Mouse (Mus musculus) midbrain, embryonic 14.5 days (tissue): Measurements from ENCODE around the gene Fam89a. TPM values are rescaled to one million over a fixed set of nuclear protein-coding genes. Genes with fewer than 3 reads are reported as not detected.

Experiments
- ATAC-seq: fragments of 200-750 bp; cut with Nextera tagmentation; 2 replicates; pipeline ENCODE4 v1.8.0; 2017; ENCODE audit warnings: moderate number of reproducible peaks, moderate library complexity; ENCODE audit not compliant: low FRiP score, low TSS enrichment
- DNase-seq: peaks from one replicate; pipeline ENCODE4 v3.0.0-alpha.2; 2015
- H3K27ac ChIP-seq: fragments of 300-500 bp; sonication (generic); replicated peaks from 2 replicates; pipeline ENCODE4 v1.5.1; 2014; ENCODE audit warnings: mild to moderate bottlenecking, low read depth, low read length, moderate library complexity
- H3K27me3 ChIP-seq: fragments of 300-500 bp; sonication (generic); 2 replicates; pipeline ENCODE4 v1.6.1; 2014; ENCODE audit warnings: low read length, control low read depth, mixed read lengths; ENCODE audit not compliant: control insufficient read depth, insufficient read depth
- H3K36me3 ChIP-seq: fragments of 300-500 bp; sonication (generic); 2 replicates; pipeline ENCODE4 v1.6.1; 2014; ENCODE audit warnings: low read length, control low read depth; ENCODE audit not compliant: control insufficient read depth, insufficient read depth
- H3K4me1 ChIP-seq: fragments of 300-500 bp; sonication (generic); 2 replicates; pipeline ENCODE4 v1.6.1; 2014; ENCODE audit warnings: mild to moderate bottlenecking, antibody characterized with exemption, low read length, control low read depth; ENCODE audit not compliant: control insufficient read depth, insufficient read depth
- H3K4me2 ChIP-seq: fragments of 300-500 bp; sonication (generic); 2 replicates; pipeline ENCODE4 v1.6.1; 2014; ENCODE audit warnings: mild to moderate bottlenecking, low read length, moderate library complexity
- H3K4me3 ChIP-seq: fragments of 300-500 bp; sonication (generic); replicated peaks from 2 replicates; pipeline ENCODE4 v1.5.1; 2014; ENCODE audit warnings: low read depth, low read length
- H3K9ac ChIP-seq: fragments of 300-500 bp; sonication (generic); replicated peaks from 2 replicates; pipeline ENCODE4 v1.6.1; 2014; ENCODE audit warnings: mild to moderate bottlenecking, low read length, moderate library complexity
- H3K9me3 ChIP-seq: fragments of 300-500 bp; sonication (generic); 2 replicates; pipeline ENCODE4 v1.6.1; 2016; ENCODE audit warnings: low read length, control low read depth, mixed read lengths; ENCODE audit not compliant: control insufficient read depth
- WGBS: fragments of 180-500 bp; shearing (Covaris S2); extraction: QIAGEN DNeasy Blood & Tissue Kit; methylation state at CpG from one replicate; pipeline ENCODE4 v1.1.7; 2014; 5-methylcytosine and 5-hydroxymethylcytosine counted together
- polyA plus RNA-seq: library from polyadenylated mRNA; unstranded; fragments of >200 nt; fragmentation: Nextera tagmentation; extraction: Ambion mirVana; gene quantifications from 2 replicates; pipeline ENCODE4 v1.2.1, GENCODE M21; 2014

The Fam89a gene
- polyA plus RNA-seq, 1 experiment from 2014 or later = 0.21 TPM

- H3K36me3 ChIP-seq = no peaks in the 10 kb centered on the region
- H3K27me3 ChIP-seq = peaks cover 17% of the 10 kb centered on the region; the same call in 1 of the 2 replicates
- DNase-seq (no peak), ATAC-seq (no peak)
- peak overlapping the region; percentile 68 for H3K4me2 ChIP-seq
- peak overlapping the region; percentile 84 for H3K9ac ChIP-seq
- peak overlapping the region; percentile 97 for H3K27ac ChIP-seq
- H3K4me1 ChIP-seq = peaks cover 32% of the 10 kb centered on the region
- H3K4me3 ChIP-seq = peak overlapping the region; percentile 83
- 31% methylated on average over 4 of the region's 4 CpGs for WGBS
- H3K9me3 ChIP-seq = no peaks in the 10 kb centered on the region
Observed at GRCm38 (mm10) chr8:124791751-124792150, 40.1 kb upstream of the Fam89a start.

- no peak for DNase-seq
- H3K27me3 ChIP-seq = peaks cover 12% of the 10 kb centered on the region; the same call in 1 of the 2 replicates
- no peak overlapping the region for H3K4me2 ChIP-seq
- WGBS = 83% methylated on average over 4 of the region's 4 CpGs
- no peak overlapping the region for H3K9ac ChIP-seq
- H3K4me1 ChIP-seq = peaks cover 21% of the 10 kb centered on the region
- no peak for ATAC-seq
- H3K27ac ChIP-seq = no peak overlapping the region
- H3K4me3 ChIP-seq = no peak overlapping the region
- H3K9me3 ChIP-seq = no peaks in the 10 kb centered on the region
- H3K36me3 ChIP-seq = no peaks in the 10 kb centered on the region
Observed at GRCm38 (mm10) chr8:124790676-124791075, 39.0 kb upstream of the Fam89a start.

GRCm38 (mm10) chr8:124784613-124785012 is 33.0 kb upstream of the Fam89a start:
- DNase-seq (no peak), ATAC-seq (no peak)
- peaks cover 10% of the 10 kb centered on the region; the same call in 1 of the 2 replicates for H3K4me1 ChIP-seq
- no peak overlapping the region for H3K4me2 ChIP-seq
- no peak overlapping the region for H3K27ac ChIP-seq
- H3K4me3 ChIP-seq = no peak overlapping the region
- no peak overlapping the region for H3K9ac ChIP-seq
- 0 out of 2 replicates have a peak, but pooled peaks cover 3% of the 10 kb centered on the region for H3K27me3 ChIP-seq
- 91% methylated on average over 13 of the region's 13 CpGs for WGBS
- no peaks in the 10 kb centered on the region for H3K36me3 ChIP-seq
- H3K9me3 ChIP-seq = no peaks in the 10 kb centered on the region

GRCm38 (mm10) chr8:124783228-124783627 is 31.6 kb upstream of the Fam89a start:
- H3K4me1 ChIP-seq = peaks cover 10% of the 10 kb centered on the region; the same call in 1 of the 2 replicates
- no peak overlapping the region for H3K27ac ChIP-seq
- no peak overlapping the region for H3K9ac ChIP-seq
- 93% methylated on average over 15 of the region's 15 CpGs for WGBS
- no peaks in the 10 kb centered on the region for H3K36me3 ChIP-seq
- H3K4me2 ChIP-seq = no peak overlapping the region
- DNase-seq (no peak), ATAC-seq (no peak)
- no peak overlapping the region for H3K4me3 ChIP-seq
- H3K27me3 ChIP-seq = no peaks in the 10 kb centered on the region
- no peaks in the 10 kb centered on the region for H3K9me3 ChIP-seq

GRCm38 (mm10) chr8:124782431-124782830 is 30.8 kb upstream of the Fam89a start:
- peaks cover 10% of the 10 kb centered on the region; the same call in 1 of the 2 replicates for H3K4me1 ChIP-seq

GRCm38 (mm10) chr8:124780236-124780635 is 28.6 kb upstream of the Fam89a start:
- DNase-seq (peak; percentile 77), ATAC-seq (peak; percentile 62; the same call in 1 of the 2 replicates)
- no peaks in the 10 kb centered on the region for H3K9me3 ChIP-seq
- peaks cover 10% of the 10 kb centered on the region; the same call in 1 of the 2 replicates for H3K4me1 ChIP-seq
- H3K4me2 ChIP-seq = 0 out of 2 replicates have a peak overlapping the region, but pooled peaks have one; percentile 7
- H3K27ac ChIP-seq = peak overlapping the region; percentile 70
- H3K4me3 ChIP-seq = no peak overlapping the region
- no peaks in the 10 kb centered on the region for H3K36me3 ChIP-seq
- H3K9ac ChIP-seq = no peak overlapping the region; the same call in 1 of the 2 replicates
- no peaks in the 10 kb centered on the region for H3K27me3 ChIP-seq
- WGBS = 13% methylated on average over 7 of the region's 7 CpGs

More at GRCm38 (mm10) chr8:124782431-124782830, 30.8 kb upstream of the Fam89a start:
- H3K9me3 ChIP-seq = no peaks in the 10 kb centered on the region
- H3K27me3 ChIP-seq = no peaks in the 10 kb centered on the region
- DNase-seq (no peak), ATAC-seq (no peak)
- no peak overlapping the region for H3K4me3 ChIP-seq
- WGBS = 78% methylated on average over 3 of the region's 3 CpGs
- no peak overlapping the region for H3K4me2 ChIP-seq
- H3K9ac ChIP-seq = no peak overlapping the region
- no peak overlapping the region for H3K27ac ChIP-seq
- H3K36me3 ChIP-seq = no peaks in the 10 kb centered on the region

- H3K9ac ChIP-seq = no peak overlapping the region
- 15% methylated on average over 16 of the region's 16 CpGs for WGBS
Observed at GRCm38 (mm10) chr8:124775695-124776094, 24.1 kb upstream of the Fam89a start.

GRCm38 (mm10) chr8:124772389-124772788 is 20.8 kb upstream of the Fam89a start:
- no peak for ATAC-seq
- Histone ChIP-seq H3K9me3 (no peaks in the 10 kb centered on the region), H3K27ac (no peak overlapping the region), H3K27me3 (no peaks in the 10 kb centered on the region), H3K4me1 (no peaks in the 10 kb centered on the region), H3K9ac (no peak overlapping the region), H3K4me2 (no peak overlapping the region), H3K4me3 (no peak overlapping the region), H3K36me3 (no peaks in the 10 kb centered on the region)
- no peak for DNase-seq
- 69% methylated on average over 2 of the region's 2 CpGs for WGBS

More at GRCm38 (mm10) chr8:124775695-124776094, 24.1 kb upstream of the Fam89a start:
- no peaks in the 10 kb centered on the region for H3K36me3 ChIP-seq
- no peaks in the 10 kb centered on the region for H3K9me3 ChIP-seq
- DNase-seq (peak; percentile 91), ATAC-seq (no peak; the same call in 1 of the 2 replicates)
- no peaks in the 10 kb centered on the region for H3K27me3 ChIP-seq
- H3K4me2 ChIP-seq = peak overlapping the region; percentile 37
- no peaks in the 10 kb centered on the region for H3K4me1 ChIP-seq
- H3K4me3 ChIP-seq = no peak overlapping the region
- H3K27ac ChIP-seq = no peak overlapping the region

- 67% methylated on average over 7 of the region's 7 CpGs for WGBS
- ATAC-seq = no peak
- no peak overlapping the region for H3K4me3 ChIP-seq
Observed at GRCm38 (mm10) chr8:124763061-124763460, 11.4 kb upstream of the Fam89a start.

More at GRCm38 (mm10) chr8:124763061-124763460, 11.4 kb upstream of the Fam89a start:
- Histone ChIP-seq H3K9me3 (no peaks in the 10 kb centered on the region), H3K27ac (no peak overlapping the region), H3K36me3 (no peaks in the 10 kb centered on the region), H3K9ac (no peak overlapping the region), H3K4me1 (no peaks in the 10 kb centered on the region), H3K27me3 (no peaks in the 10 kb centered on the region), H3K4me2 (no peak overlapping the region)
- no peak for DNase-seq
